Mouse (Mus musculus) neural tube, embryonic 11.5 days (tissue): ENCODE results near the gene Ergic1. TPM values are rescaled to one million over a fixed set of nuclear protein-coding genes. Genes with fewer than 3 reads are reported as not detected.
A peak's percentile ranks its signal among the peaks of the same experiment; 100 is the strongest.

ENCODE experiments used
- ATAC-seq: fragments of 200-750 bp; cut with Nextera tagmentation; 2 replicates; pipeline ENCODE4 v1.8.0; 2017; ENCODE audit warnings: moderate number of reproducible peaks, mild to moderate bottlenecking, moderate TSS enrichment, moderate library complexity; ENCODE audit not compliant: insufficient read depth, low FRiP score, low TSS enrichment
- DNase-seq: peaks from one replicate; pipeline ENCODE4 v3.0.0-alpha.2; 2015; ENCODE audit warnings: low spot score
- H3K27ac ChIP-seq: fragments of 300-500 bp; sonication (generic); 2 replicates; pipeline ENCODE4 v1.5.1; 2014; ENCODE audit warnings: low read depth, mild to moderate bottlenecking, low read length
- H3K27me3 ChIP-seq: fragments of 300-500 bp; sonication (generic); 2 replicates; pipeline ENCODE4 v1.6.1; 2014; ENCODE audit warnings: mild to moderate bottlenecking, low read length, mixed read lengths; ENCODE audit not compliant: control insufficient read depth, insufficient read depth
- H3K36me3 ChIP-seq: fragments of 300-500 bp; sonication (generic); 2 replicates; pipeline ENCODE4 v1.6.1; 2014; ENCODE audit warnings: mild to moderate bottlenecking, low read length, moderate library complexity, mixed read lengths; ENCODE audit not compliant: control insufficient read depth, insufficient read depth
- H3K4me1 ChIP-seq: fragments of 300-500 bp; sonication (generic); 2 replicates; pipeline ENCODE4 v1.6.1; 2014; ENCODE audit warnings: low read length, mixed read lengths; ENCODE audit not compliant: control insufficient read depth, insufficient read depth
- H3K4me2 ChIP-seq: fragments of 300-500 bp; sonication (generic); 2 replicates; pipeline ENCODE4 v1.6.1; 2014; ENCODE audit warnings: low read depth, mild to moderate bottlenecking, moderate library complexity
- H3K4me3 ChIP-seq: fragments of 300-500 bp; sonication (generic); 2 replicates; pipeline ENCODE4 v1.5.1; 2014; ENCODE audit warnings: low read depth, low read length
- H3K9ac ChIP-seq: fragments of 300-500 bp; sonication (generic); 2 replicates; pipeline ENCODE4 v1.6.1; 2014; ENCODE audit warnings: mild to moderate bottlenecking, low read length
- H3K9me3 ChIP-seq: fragments of 300-500 bp; sonication (generic); 2 replicates; pipeline ENCODE4 v1.6.1; 2016; ENCODE audit warnings: low read length; ENCODE audit not compliant: control insufficient read depth
- WGBS: fragments of 180-500 bp; shearing (Covaris S2); extraction: QIAGEN DNeasy Blood & Tissue Kit; methylation state at CpG from one replicate; pipeline ENCODE4 v1.1.7; 2014; 5-methylcytosine and 5-hydroxymethylcytosine counted together
- polyA plus RNA-seq: library from polyadenylated mRNA; unstranded; fragments of >200 nt; fragmentation: Nextera tagmentation; extraction: Ambion mirVana; gene quantifications from 2 replicates; pipeline ENCODE4 v1.2.1, GENCODE M21; 2014

The Ergic1 gene
- polyA plus RNA-seq, 1 experiment from 2014 or later, result 126 TPM

GRCm38 (mm10) chr17:26650451-26651363 is 89.4 kb downstream of the Ergic1 start:
- H3K27me3 ChIP-seq, result no peaks in the 10 kb centered on the region
- H3K9me3 ChIP-seq, result no peaks in the 10 kb centered on the region
- H3K9ac ChIP-seq, result no peak overlapping the region
- H3K27ac ChIP-seq, result no peak overlapping the region
- DNase-seq (peak; percentile 29), ATAC-seq (no peak)
- H3K36me3 ChIP-seq, result no peaks in the 10 kb centered on the region
- no peak overlapping the region for H3K4me3 ChIP-seq
- WGBS, result 83% methylated on average over 14 of the region's 14 CpGs
- H3K4me2 ChIP-seq, result no peak overlapping the region
- no peaks in the 10 kb centered on the region for H3K4me1 ChIP-seq

- Histone ChIP-seq H3K4me1 (0 out of 2 replicates have a peak, but pooled peaks cover 3% of the 10 kb centered on the region), H3K4me3 (no peak overlapping the region), H3K9me3 (no peaks in the 10 kb centered on the region), H3K4me2 (no peak overlapping the region), H3K36me3 (no peaks in the 10 kb centered on the region), H3K27me3 (no peaks in the 10 kb centered on the region), H3K9ac (no peak overlapping the region), H3K27ac (no peak overlapping the region)
- no peak for ATAC-seq
- no peak for DNase-seq
- 50% methylated on average over 17 of the region's 21 CpGs for WGBS
Measured at GRCm38 (mm10) chr17:26658854-26659572, 97.7 kb downstream of the Ergic1 start.

- no peak for DNase-seq
- ATAC-seq, result no peak
- H3K4me2 ChIP-seq, result no peak overlapping the region
- no peaks in the 10 kb centered on the region for H3K9me3 ChIP-seq
- H3K4me3 ChIP-seq, result no peak overlapping the region
- 62% methylated on average over 3 of the region's 3 CpGs for WGBS
- no peak overlapping the region for H3K27ac ChIP-seq
- H3K36me3 ChIP-seq, result no peaks in the 10 kb centered on the region
- no peaks in the 10 kb centered on the region for H3K27me3 ChIP-seq
- 0 out of 2 replicates have a peak, but pooled peaks cover 3% of the 10 kb centered on the region for H3K4me1 ChIP-seq
- H3K9ac ChIP-seq, result no peak overlapping the region
Measured at GRCm38 (mm10) chr17:26659573-26659915, 98.3 kb downstream of the Ergic1 start.

GRCm38 (mm10) chr17:26660192-26660912 is 99.1 kb downstream of the Ergic1 start:
- Histone ChIP-seq H3K9ac (no peak overlapping the region), H3K9me3 (no peaks in the 10 kb centered on the region), H3K27ac (no peak overlapping the region), H3K4me3 (no peak overlapping the region), H3K27me3 (no peaks in the 10 kb centered on the region), H3K4me1 (0 out of 2 replicates have a peak, but pooled peaks cover 3% of the 10 kb centered on the region), H3K36me3 (no peaks in the 10 kb centered on the region), H3K4me2 (no peak overlapping the region)
- ATAC-seq (no peak; the same call in 1 of the 2 replicates), DNase-seq (peak; percentile 84)
- 27% methylated on average over 21 of the region's 21 CpGs for whole genome bisulfite sequencing

- Histone ChIP-seq H3K36me3 (no peaks in the 10 kb centered on the region), H3K4me3 (no peak overlapping the region), H3K4me1 (0 out of 2 replicates have a peak, but pooled peaks cover 3% of the 10 kb centered on the region), H3K9ac (no peak overlapping the region), H3K9me3 (no peaks in the 10 kb centered on the region), H3K27me3 (no peaks in the 10 kb centered on the region), H3K4me2 (no peak overlapping the region), H3K27ac (no peak overlapping the region)
- ATAC-seq (no peak), DNase-seq (no peak)
- 82% methylated on average over 5 of the region's 5 CpGs for WGBS
Measured at GRCm38 (mm10) chr17:26662204-26662603, 100.9 kb downstream of the Ergic1 start.

- no peaks in the 10 kb centered on the region for H3K36me3 ChIP-seq
- H3K4me2 ChIP-seq, result peak within 1 kb of the TSS; percentile 91
- ATAC-seq, result peak; percentile 78
- H3K27me3 ChIP-seq, result no peaks in the 10 kb centered on the region
- peak within 1 kb of the TSS; percentile 61 for H3K4me3 ChIP-seq
- no peaks in the 10 kb centered on the region for H3K9me3 ChIP-seq
- peak; percentile 94 for DNase-seq
- H3K9ac ChIP-seq, result peak within 1 kb of the TSS; percentile 81
- H3K4me1 ChIP-seq, result 0 out of 2 replicates have a peak, but pooled peaks cover 3% of the 10 kb centered on the region
- no peak within 1 kb of the TSS for H3K27ac ChIP-seq
- 2% methylated on average over 28 of the region's 28 CpGs for WGBS
Measured at GRCm38 (mm10) chr17:26662978-26663683, 101.8 kb downstream of the Ergic1 start, which contains the start of gene Atp6v0e. Gene Atp6v0e (plus strand): TSS chr17:26663231.

GRCm38 (mm10) chr17:26665600-26665999 is 104.3 kb downstream of the Ergic1 start:
- H3K4me3 ChIP-seq, result no peak overlapping the region
- H3K9me3 ChIP-seq, result no peaks in the 10 kb centered on the region
- no peak for ATAC-seq
- no peak for DNase-seq
- 0 out of 2 replicates have a peak, but pooled peaks cover 3% of the 10 kb centered on the region for H3K4me1 ChIP-seq
- H3K27me3 ChIP-seq, result no peaks in the 10 kb centered on the region
- H3K27ac ChIP-seq, result no peak overlapping the region
- no peaks in the 10 kb centered on the region for H3K36me3 ChIP-seq
- H3K4me2 ChIP-seq, result no peak overlapping the region
- WGBS, result 82% methylated on average over 4 of the region's 4 CpGs
- H3K9ac ChIP-seq, result no peak overlapping the region

GRCm38 (mm10) chr17:26671268-26671667 is 110.0 kb downstream of the Ergic1 start:
- Histone ChIP-seq H3K27me3 (no peaks in the 10 kb centered on the region), H3K9me3 (no peaks in the 10 kb centered on the region), H3K9ac (no peak overlapping the region), H3K36me3 (no peaks in the 10 kb centered on the region), H3K27ac (no peak overlapping the region), H3K4me2 (no peak overlapping the region), H3K4me1 (no peaks in the 10 kb centered on the region), H3K4me3 (no peak overlapping the region)
- no peak for ATAC-seq
- 66% methylated on average over 4 of the region's 4 CpGs for WGBS
- no peak for DNase-seq
